Mouse (Mus musculus) heart, postnatal 0 days (tissue): ENCODE measurements at regions not wholly inside any gene's neighbourhood (a gene's known extent, or its start where the extent isn't known, plus 50 kb on each side); places are given as distances from the start of the nearest gene placed in this dataset.

Experiments used
- CTCF ChIP-seq: IDR thresholded peaks from 2 replicates; pipeline ENCODE4 v1.5.1; 2016; ENCODE audit warnings: antibody characterized with exemption, control low read depth, low read depth
- EP300 ChIP-seq: IDR thresholded peaks from 2 replicates; pipeline ENCODE4 v1.6.1; 2016; ENCODE audit warnings: antibody characterized with exemption, low read depth

DNA sequence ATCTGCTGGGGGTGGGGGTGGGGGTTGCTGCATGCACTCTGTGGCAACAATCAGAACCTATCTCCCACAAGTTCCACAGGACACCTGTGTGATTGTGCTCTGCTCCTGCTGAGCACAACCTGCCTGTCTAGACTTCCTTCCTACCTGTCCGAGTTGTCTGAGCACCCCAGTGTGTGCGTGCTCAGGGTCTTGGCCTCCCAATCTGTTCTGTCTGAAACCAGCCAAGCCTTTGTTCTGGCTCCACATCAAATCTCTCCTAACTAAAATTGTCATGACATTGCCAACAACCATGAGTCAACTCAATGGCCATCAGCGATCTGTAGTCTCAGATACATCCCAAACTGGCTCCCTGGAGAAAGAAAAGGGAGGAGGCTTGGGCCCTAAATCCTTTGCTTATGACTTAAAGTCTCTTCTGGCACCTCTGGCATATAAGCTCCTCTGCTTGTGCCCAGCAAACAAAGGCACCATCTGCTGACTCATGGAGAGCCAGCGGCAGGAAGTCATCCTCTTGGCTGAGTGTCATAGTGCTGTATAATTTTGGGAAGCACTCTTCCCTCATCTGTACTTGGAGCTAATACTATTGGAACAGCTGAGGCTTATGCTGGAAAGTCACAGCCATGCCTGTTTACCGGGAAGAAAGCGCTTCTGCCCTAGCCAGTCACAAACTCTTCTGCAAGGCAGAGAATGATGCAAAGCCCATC is 298.5 kb upstream of the Slc24a5 start:
- TF ChIP-seq CTCF (no peak), EP300 (no peak)
